Mouse (Mus musculus) lung, embryonic 14.5 days (tissue): ENCODE measurements around the gene Arhgap31. TPM values are rescaled to one million over a fixed set of nuclear protein-coding genes. Genes with fewer than 3 reads are reported as not detected.
A peak's percentile ranks its signal among the peaks of the same experiment; 100 is the strongest.

Experiments
- ATAC-seq: fragments of 200-750 bp; cut with Nextera tagmentation; 2 replicates; pipeline ENCODE4 v1.8.0; 2017; ENCODE audit warnings: mild to moderate bottlenecking, moderate TSS enrichment, moderate library complexity; ENCODE audit not compliant: insufficient read depth
- DNase-seq: peaks from one replicate; pipeline ENCODE4 v3.0.0-alpha.2; 2015
- H3K27ac ChIP-seq: fragments of 300-500 bp; sonication (generic); 2 replicates; pipeline ENCODE4 v1.5.1; 2014; ENCODE audit warnings: low read depth, mild to moderate bottlenecking, moderate library complexity
- H3K27me3 ChIP-seq: fragments of 300-500 bp; sonication (generic); 2 replicates; pipeline ENCODE4 v1.6.1; 2014; ENCODE audit warnings: low read length, control low read depth; ENCODE audit not compliant: insufficient read depth
- H3K36me3 ChIP-seq: fragments of 300-500 bp; sonication (generic); 2 replicates; pipeline ENCODE4 v1.6.1; 2014; ENCODE audit warnings: control low read depth; ENCODE audit not compliant: insufficient read depth
- H3K4me1 ChIP-seq: fragments of 300-500 bp; sonication (generic); 2 replicates; pipeline ENCODE4 v1.6.1; 2014; ENCODE audit warnings: antibody characterized with exemption, control low read depth; ENCODE audit not compliant: insufficient read depth
- H3K4me2 ChIP-seq: fragments of 300-500 bp; sonication (generic); 2 replicates; pipeline ENCODE4 v1.6.1; 2014; ENCODE audit warnings: mild to moderate bottlenecking
- H3K4me3 ChIP-seq: fragments of 300-500 bp; sonication (generic); 2 replicates; pipeline ENCODE4 v1.5.1; 2014; ENCODE audit warnings: low read depth, low read length
- H3K9ac ChIP-seq: fragments of 300-500 bp; sonication (generic); 2 replicates; pipeline ENCODE4 v1.6.1; 2014
- H3K9me3 ChIP-seq: fragments of 300-500 bp; sonication (generic); 2 replicates; pipeline ENCODE4 v1.6.1; 2016; ENCODE audit warnings: low read depth, low read length, control low read depth
- CTCF ChIP-seq: IDR thresholded peaks from 2 replicates; pipeline ENCODE4 v1.5.1; 2016; ENCODE audit warnings: antibody characterized with exemption, low read depth
- WGBS: fragments of 180-500 bp; shearing (Covaris S2); extraction: QIAGEN DNeasy Blood & Tissue Kit; methylation state at CpG from one replicate; pipeline ENCODE4 v1.1.7; 2014; 5-methylcytosine and 5-hydroxymethylcytosine counted together
- polyA plus RNA-seq: library from polyadenylated mRNA; unstranded; fragments of >200 nt; fragmentation: Nextera tagmentation; extraction: Ambion mirVana; gene quantifications from 2 replicates; pipeline ENCODE4 v1.2.1, GENCODE M21; 2014

Gene Arhgap31
- polyA plus RNA-seq, 1 experiment from 2014 or later: 21.6 TPM

DNA sequence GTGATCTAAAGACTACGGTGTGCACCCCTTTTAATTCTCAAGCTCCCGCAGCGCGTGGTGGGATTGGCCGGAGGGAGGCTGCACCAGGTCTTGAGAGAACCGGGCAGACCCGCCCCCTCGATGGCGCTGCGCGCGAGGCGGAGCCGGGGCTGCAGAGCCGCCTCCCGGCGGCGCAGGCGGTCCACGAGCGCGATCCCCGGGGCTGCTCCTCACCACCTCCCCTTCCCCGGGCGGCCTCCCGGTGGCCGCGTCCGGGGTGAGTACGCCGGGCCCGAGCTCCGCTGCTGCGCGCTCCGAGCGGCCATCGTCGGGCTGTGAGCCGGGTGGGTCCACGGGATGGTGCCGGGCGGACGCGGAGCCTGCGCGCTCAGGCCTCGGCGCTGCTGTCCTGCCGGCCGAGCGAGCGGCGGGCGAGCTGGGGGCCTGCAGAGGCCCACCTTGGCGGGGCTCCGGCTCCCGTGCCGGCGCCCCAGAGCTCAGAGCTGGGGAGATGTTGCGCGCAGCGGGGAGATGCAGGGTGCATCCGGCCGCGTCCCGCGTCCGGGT lies 29.1 kb upstream of the Arhgap31 start, which contains the start of gene B4galt4:
B4galt4 (plus strand) TSS at position 152 of the 546 bp plus-strand sequence.
- Histone ChIP-seq H3K4me3 (peak within 1 kb of the TSS; percentile 82), H3K9me3 (no peaks in the 10 kb centered on the region), H3K27me3 (no peaks in the 10 kb centered on the region), H3K27ac (peak within 1 kb of the TSS; percentile 83), H3K9ac (peak within 1 kb of the TSS; percentile 81), H3K4me2 (peak within 1 kb of the TSS; percentile 90), H3K4me1 (no peaks in the 10 kb centered on the region), H3K36me3 (peaks cover 7% of the 10 kb centered on the region; the same call in 1 of the 2 replicates)
- ATAC-seq (peak; percentile 96), DNase-seq (peak; percentile 91)
- TF ChIP-seq CTCF: no peak
- WGBS: under 1% methylated on average over 69 of the region's 69 CpGs

DNA sequence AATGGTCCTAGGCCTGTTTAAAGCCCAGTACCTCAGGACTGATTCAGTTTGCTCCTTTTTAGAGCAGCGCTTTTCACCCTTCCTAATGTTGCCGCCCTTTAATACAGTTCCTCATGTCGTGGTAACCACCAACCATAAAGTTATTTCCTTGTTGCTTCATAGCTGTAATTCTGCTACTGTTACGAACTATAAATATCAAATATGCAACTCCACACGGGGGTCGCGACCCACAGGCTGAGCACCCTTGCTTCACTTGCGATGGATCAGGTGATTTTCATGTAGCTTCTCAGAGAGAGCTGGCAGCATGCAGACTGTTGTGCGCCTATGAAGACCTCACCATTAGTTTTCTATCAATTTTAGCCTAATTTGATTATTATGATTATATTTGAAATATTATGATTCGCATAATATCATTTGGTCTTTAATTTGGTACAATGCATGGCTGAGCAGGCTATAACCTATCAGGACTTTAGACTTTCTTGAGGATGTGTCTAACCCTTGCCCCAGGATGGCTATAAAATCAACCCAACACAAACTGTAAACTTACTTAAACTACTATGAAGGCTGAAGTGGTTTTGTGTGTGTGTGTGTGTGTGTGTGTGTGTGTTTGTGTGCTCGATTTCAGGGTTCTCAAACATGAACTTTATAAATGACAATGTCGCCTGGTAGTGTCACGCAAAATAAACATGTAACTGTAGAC lies 28.3 kb upstream of the Arhgap31 start:
- H3K4me2 ChIP-seq: peak overlapping the region; percentile 90
- H3K27me3 ChIP-seq: no peaks in the 10 kb centered on the region
- H3K4me1 ChIP-seq: no peaks in the 10 kb centered on the region
- H3K9ac ChIP-seq: peak overlapping the region; percentile 81; the same call in 1 of the 2 replicates
- ATAC-seq: no peak; the same call in 1 of the 2 replicates
- DNase-seq: no peak
- H3K27ac ChIP-seq: no peak overlapping the region
- no peaks in the 10 kb centered on the region for H3K9me3 ChIP-seq
- no peak for TF ChIP-seq CTCF
- 77% methylated on average over 13 of the region's 13 CpGs for WGBS
- H3K36me3 ChIP-seq: peaks cover 7% of the 10 kb centered on the region; the same call in 1 of the 2 replicates
- H3K4me3 ChIP-seq: peak overlapping the region; percentile 82

DNA sequence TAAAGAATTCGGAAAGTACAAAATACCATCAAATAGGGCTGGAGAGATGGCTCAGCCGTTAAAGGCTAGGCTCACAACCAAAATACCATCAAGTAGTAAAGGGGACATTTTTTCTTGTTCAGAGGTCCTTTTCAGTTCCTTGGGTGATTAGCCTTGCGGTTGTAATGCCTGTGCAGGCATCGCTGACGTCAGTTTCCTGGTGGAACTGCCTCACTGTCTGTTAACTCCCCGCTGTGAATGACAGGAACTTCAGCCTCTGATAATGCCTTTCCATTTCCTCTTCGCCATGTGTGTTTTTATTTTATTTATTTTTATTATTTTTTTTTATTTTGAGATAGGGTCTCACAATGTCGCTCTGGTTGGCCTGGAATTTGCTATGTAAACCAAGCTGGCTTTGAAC lies 17.8 kb upstream of the Arhgap31 start:
- 31% methylated on average over 8 of the region's 8 CpGs for WGBS
- H3K27me3 ChIP-seq: no peaks in the 10 kb centered on the region

DNA sequence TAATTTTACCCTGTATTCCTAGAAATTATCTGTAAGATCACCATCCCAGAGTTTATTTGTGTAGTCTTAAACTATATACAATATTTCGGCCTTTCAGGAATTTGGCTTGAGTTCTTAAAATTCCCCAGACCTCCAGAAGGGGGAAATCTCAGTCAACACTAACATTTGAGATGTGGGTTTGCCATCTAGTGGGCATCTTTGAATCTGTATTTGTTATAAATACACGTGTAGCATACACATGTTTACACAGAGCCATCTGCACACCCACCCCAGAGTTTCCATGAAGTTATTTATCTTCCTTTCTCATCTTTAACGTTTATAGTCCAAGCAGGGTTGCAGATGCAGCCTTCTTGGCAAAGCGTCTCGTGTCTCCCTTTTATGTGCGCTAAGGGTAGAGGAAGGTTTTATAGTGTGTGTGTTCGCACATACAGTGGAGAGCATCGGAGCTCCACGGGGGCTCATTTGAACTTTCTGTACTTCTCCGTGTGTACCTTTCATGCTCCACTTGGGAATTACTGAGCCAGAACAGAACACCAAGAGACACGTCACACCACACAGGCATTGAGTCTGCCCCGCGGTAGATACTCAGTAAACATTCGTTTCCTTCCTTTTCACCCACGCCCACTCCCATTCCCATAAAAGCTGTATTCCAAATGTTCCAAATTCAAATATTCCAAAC lies 16.7 kb upstream of the Arhgap31 start:
- Histone ChIP-seq H3K27ac (no peak overlapping the region), H3K9me3 (no peaks in the 10 kb centered on the region), H3K9ac (no peak overlapping the region), H3K4me2 (peak overlapping the region; percentile 57), H3K36me3 (no peaks in the 10 kb centered on the region), H3K4me3 (peak overlapping the region; percentile 16), H3K4me1 (no peaks in the 10 kb centered on the region), H3K27me3 (no peaks in the 10 kb centered on the region)
- ATAC-seq: peak; percentile 80
- WGBS: 24% methylated on average over 15 of the region's 15 CpGs
- TF ChIP-seq CTCF: peak; percentile 88
- DNase-seq: peak; percentile 92

More for the DNA sequence above, 17.8 kb upstream of the Arhgap31 start:
- ATAC-seq: no peak
- H3K27ac ChIP-seq: no peak overlapping the region
- no peaks in the 10 kb centered on the region for H3K9me3 ChIP-seq
- no peaks in the 10 kb centered on the region for H3K4me1 ChIP-seq
- no peak overlapping the region for H3K4me3 ChIP-seq
- no peaks in the 10 kb centered on the region for H3K36me3 ChIP-seq
- peak; percentile 68 for DNase-seq
- no peak overlapping the region for H3K4me2 ChIP-seq
- no peak overlapping the region for H3K9ac ChIP-seq
- TF ChIP-seq CTCF: no peak

DNA sequence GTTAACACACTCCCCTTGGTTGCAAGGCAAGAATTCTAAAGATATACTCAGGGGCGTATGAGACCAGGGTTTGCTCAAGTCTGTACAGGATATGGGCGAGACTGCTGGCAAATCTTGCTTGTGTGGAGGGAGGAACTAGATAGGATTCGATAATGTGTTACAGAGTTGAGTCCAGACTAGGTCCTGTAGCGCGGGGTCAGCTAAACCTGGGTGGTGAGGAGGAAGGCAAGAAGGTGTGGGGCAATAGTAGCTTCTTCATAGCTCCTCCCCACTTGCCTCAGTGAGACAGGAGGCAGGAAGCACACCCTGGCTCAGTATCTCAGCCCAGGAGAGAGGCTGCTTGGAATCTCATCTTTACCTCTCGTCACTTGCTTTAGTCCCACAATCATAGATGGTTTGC lies 16.1 kb upstream of the Arhgap31 start:
- ATAC-seq (peak; percentile 42; the same call in 1 of the 2 replicates), DNase-seq (no peak)
- Histone ChIP-seq H3K36me3 (no peaks in the 10 kb centered on the region), H3K4me3 (no peak overlapping the region), H3K4me2 (no peak overlapping the region), H3K9me3 (no peaks in the 10 kb centered on the region), H3K4me1 (no peaks in the 10 kb centered on the region), H3K27ac (no peak overlapping the region), H3K9ac (no peak overlapping the region), H3K27me3 (no peaks in the 10 kb centered on the region)
- TF ChIP-seq CTCF: no peak
- 77% methylated on average over 6 of the region's 6 CpGs for WGBS

DNA sequence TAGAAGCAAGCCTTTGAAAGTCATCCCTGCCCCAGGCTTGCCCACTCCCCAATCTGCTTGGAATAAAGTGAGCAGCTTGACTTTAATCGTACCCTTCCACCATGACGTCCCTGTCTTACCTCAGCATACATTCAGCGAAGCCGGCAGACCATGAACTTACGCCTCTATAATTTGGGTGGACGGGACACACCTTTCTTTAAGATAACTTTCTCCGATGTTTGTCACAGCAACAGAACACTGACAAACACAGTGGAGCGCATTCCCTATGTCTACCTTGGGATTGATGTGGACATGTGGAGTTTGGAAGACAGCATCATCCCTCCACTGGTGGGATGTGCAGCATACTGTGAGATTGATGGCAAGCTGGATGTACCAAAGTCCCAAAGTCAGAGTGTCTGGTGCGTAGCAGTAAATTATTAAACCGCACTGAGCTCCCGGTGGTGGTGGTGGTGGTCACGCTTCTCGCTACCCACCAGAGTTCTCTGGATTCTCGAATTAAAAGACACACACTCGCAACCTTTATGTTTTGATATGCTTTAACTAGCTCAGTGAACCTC lies 15.6 kb upstream of the Arhgap31 start:
- no peaks in the 10 kb centered on the region for H3K36me3 ChIP-seq
- no peak overlapping the region for H3K27ac ChIP-seq
- no peak overlapping the region for H3K4me2 ChIP-seq
- H3K9ac ChIP-seq: no peak overlapping the region
- H3K4me1 ChIP-seq: no peaks in the 10 kb centered on the region
- H3K4me3 ChIP-seq: no peak overlapping the region
- TF ChIP-seq CTCF: no peak
- ATAC-seq (no peak), DNase-seq (no peak)
- H3K27me3 ChIP-seq: no peaks in the 10 kb centered on the region
- no peaks in the 10 kb centered on the region for H3K9me3 ChIP-seq
- WGBS: 92% methylated on average over 15 of the region's 15 CpGs

DNA sequence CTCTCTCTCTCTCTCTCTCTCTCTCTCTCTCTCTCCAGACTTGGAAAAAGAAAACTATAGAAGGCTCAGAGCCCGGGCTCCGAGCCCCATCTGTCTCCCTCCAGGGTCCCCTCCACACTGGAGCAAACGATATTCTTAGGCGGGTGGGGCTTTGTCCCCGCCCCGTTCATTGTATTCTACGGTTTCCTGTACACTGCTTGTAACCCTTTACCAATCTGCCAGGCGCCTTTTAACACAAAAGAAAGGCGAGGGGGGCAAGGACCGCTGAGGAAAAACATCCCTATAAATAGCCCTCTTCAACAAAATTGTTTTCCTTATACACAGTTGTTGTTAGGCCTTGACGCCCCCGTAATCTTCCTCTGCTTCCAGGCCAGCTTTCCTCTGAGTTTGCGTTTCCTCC lies 11.9 kb upstream of the Arhgap31 start:
- Histone ChIP-seq H3K4me3 (no peak overlapping the region), H3K27ac (no peak overlapping the region), H3K9me3 (no peaks in the 10 kb centered on the region), H3K4me1 (no peaks in the 10 kb centered on the region), H3K36me3 (no peaks in the 10 kb centered on the region), H3K27me3 (no peaks in the 10 kb centered on the region), H3K9ac (no peak overlapping the region), H3K4me2 (no peak overlapping the region)
- WGBS: 60% methylated on average over 13 of the region's 13 CpGs
- peak; percentile 7; the same call in 1 of the 2 replicates for ATAC-seq
- TF ChIP-seq CTCF: no peak
- DNase-seq: peak; percentile 55
